Mouse (Mus musculus): ENCODE measurements around the gene Olfr298.

The Olfr298 gene

DNA sequence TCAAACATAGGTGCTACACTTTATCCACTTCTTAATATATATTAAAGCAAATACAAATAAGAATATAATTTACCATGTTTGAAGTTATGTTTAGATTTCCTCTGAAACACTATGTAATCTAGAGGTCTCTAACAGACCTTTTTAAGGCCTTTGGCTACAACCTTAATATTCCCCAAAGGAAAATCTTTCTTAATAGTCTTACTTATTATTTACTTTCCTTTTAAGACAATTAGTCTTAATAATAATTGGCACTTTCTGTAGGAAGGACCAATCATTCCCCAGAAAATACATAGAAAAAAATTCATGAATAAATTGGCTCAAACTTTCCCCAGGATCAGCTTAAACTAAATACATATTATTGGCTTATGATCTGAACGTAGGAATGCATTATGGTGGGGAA, at the start of gene Olfr298:
Gene Olfr298 (minus strand): TSS at position 101 of the 400 bp plus-strand sequence.
- in situ Hi-C loops (cut with MboI; ENCODE audit: unreplicated experiment in 2 of 2), result no loop called here

GRCm38 (mm10) chr7:86519668-86520067, 27.4 kb upstream of the Olfr298 start, which contains the start of gene Olfr297:
Gene Olfr297, plus strand, starts transcription at chr7:86519968.
- in situ Hi-C loops (cut with MboI; ENCODE audit: unreplicated experiment in 2 of 2), result no loop called here

- in situ Hi-C loops (cut with MboI; ENCODE audit: unreplicated experiment in 2 of 2), result no loop called here
These were observed 32.7 kb downstream of the Olfr298 start, which contains the start of gene Olfr299 for GRCm38 (mm10) chr7:86459621-86460020. Gene Olfr299, plus strand, starts transcription at chr7:86459921.

All from v-Abl transformed pro-B cells (cell line).